Mouse (Mus musculus) liver, postnatal 0 days (tissue): ENCODE data around the gene Mast1. TPM values are rescaled to one million over a fixed set of nuclear protein-coding genes. Genes with fewer than 3 reads are reported as not detected.

ENCODE experiments used
- ATAC-seq: fragments of 200-750 bp; cut with Nextera tagmentation; 2 replicates; pipeline ENCODE4 v1.8.0; 2017; ENCODE audit warnings: mild to moderate bottlenecking, moderate library complexity
- DNase-seq: peaks from one replicate; pipeline ENCODE4 v3.0.0-alpha.2; 2016
- H3K27ac ChIP-seq: fragments of 300-500 bp; sonication (generic); 2 replicates; pipeline ENCODE4 v1.5.1; 2014; ENCODE audit warnings: antibody characterized with exemption, moderate library complexity, mild to moderate bottlenecking, low read depth
- H3K27me3 ChIP-seq: fragments of 300-500 bp; sonication (generic); 2 replicates; pipeline ENCODE4 v1.6.1; 2014; ENCODE audit warnings: low read length, control low read depth, mixed read lengths; ENCODE audit not compliant: insufficient read depth
- H3K36me3 ChIP-seq: fragments of 300-500 bp; sonication (generic); replicated peaks from 2 replicates; pipeline ENCODE4 v1.6.1; 2014; ENCODE audit warnings: mild to moderate bottlenecking, control low read depth, low read length, moderate library complexity, mixed read lengths; ENCODE audit not compliant: insufficient read depth
- H3K4me1 ChIP-seq: fragments of 300-500 bp; sonication (generic); 2 replicates; pipeline ENCODE4 v1.6.1; 2014; ENCODE audit warnings: antibody characterized with exemption, mild to moderate bottlenecking, control low read depth; ENCODE audit not compliant: insufficient read depth
- H3K4me2 ChIP-seq: fragments of 300-500 bp; sonication (generic); 2 replicates; pipeline ENCODE4 v1.6.1; 2014; ENCODE audit warnings: low read depth, mild to moderate bottlenecking, low read length, moderate library complexity, mixed read lengths
- H3K4me3 ChIP-seq: fragments of 300-500 bp; sonication (generic); 2 replicates; pipeline ENCODE4 v1.5.1; 2014; ENCODE audit warnings: low read depth, low read length
- H3K9ac ChIP-seq: fragments of 300-500 bp; sonication (generic); replicated peaks from 2 replicates; pipeline ENCODE4 v1.6.1; 2014; ENCODE audit warnings: mild to moderate bottlenecking, moderate library complexity
- H3K9me3 ChIP-seq: fragments of 300-500 bp; sonication (generic); 2 replicates; pipeline ENCODE4 v1.6.1; 2016; ENCODE audit warnings: mild to moderate bottlenecking, control low read depth, low read length, mixed read lengths
- CTCF ChIP-seq: sonication (generic); IDR thresholded peaks from 2 replicates; pipeline ENCODE4 v1.5.1; 2016; ENCODE audit warnings: antibody characterized with exemption, low read depth
- EP300 ChIP-seq: IDR thresholded peaks from 2 replicates; pipeline ENCODE4 v1.6.1; 2016; ENCODE audit warnings: antibody characterized with exemption, low read depth, mild to moderate bottlenecking
- WGBS: fragments of 180-500 bp; shearing (Covaris S2); extraction: QIAGEN DNeasy Blood & Tissue Kit; methylation state at CpG from one replicate; pipeline ENCODE4 v1.1.7; 2014; ENCODE audit not compliant: insufficient replicate concordance; 5-methylcytosine and 5-hydroxymethylcytosine counted together
- polyA plus RNA-seq: library from polyadenylated mRNA; unstranded; fragments of >200 nt; fragmentation: Nextera tagmentation; extraction: Ambion mirVana; gene quantifications from 2 replicates; pipeline ENCODE4 v1.2.1, GENCODE M21; 2015

Mast1 gene
- polyA plus RNA-seq, 1 experiment from 2014 or later = 0.07 TPM

GRCm38 (mm10) chr8:84956768-84957167 is 19.6 kb upstream of the Mast1 start:
- peaks cover 4% of the 10 kb centered on the region; the same call in 1 of the 2 replicates for H3K4me1 ChIP-seq
- WGBS = 59% methylated on average over 2 of the region's 2 CpGs
- no peak overlapping the region for H3K9ac ChIP-seq
- no peak for TF ChIP-seq EP300
- TF ChIP-seq CTCF = peak; percentile 93
- H3K9me3 ChIP-seq = no peaks in the 10 kb centered on the region
- H3K27ac ChIP-seq = no peak overlapping the region
- no peak overlapping the region for H3K4me3 ChIP-seq
- peaks cover 9% of the 10 kb centered on the region for H3K27me3 ChIP-seq
- ATAC-seq (no peak), DNase-seq (peak; percentile 86)
- peaks cover 23% of the 10 kb centered on the region for H3K36me3 ChIP-seq
- H3K4me2 ChIP-seq = no peak overlapping the region

DNA sequence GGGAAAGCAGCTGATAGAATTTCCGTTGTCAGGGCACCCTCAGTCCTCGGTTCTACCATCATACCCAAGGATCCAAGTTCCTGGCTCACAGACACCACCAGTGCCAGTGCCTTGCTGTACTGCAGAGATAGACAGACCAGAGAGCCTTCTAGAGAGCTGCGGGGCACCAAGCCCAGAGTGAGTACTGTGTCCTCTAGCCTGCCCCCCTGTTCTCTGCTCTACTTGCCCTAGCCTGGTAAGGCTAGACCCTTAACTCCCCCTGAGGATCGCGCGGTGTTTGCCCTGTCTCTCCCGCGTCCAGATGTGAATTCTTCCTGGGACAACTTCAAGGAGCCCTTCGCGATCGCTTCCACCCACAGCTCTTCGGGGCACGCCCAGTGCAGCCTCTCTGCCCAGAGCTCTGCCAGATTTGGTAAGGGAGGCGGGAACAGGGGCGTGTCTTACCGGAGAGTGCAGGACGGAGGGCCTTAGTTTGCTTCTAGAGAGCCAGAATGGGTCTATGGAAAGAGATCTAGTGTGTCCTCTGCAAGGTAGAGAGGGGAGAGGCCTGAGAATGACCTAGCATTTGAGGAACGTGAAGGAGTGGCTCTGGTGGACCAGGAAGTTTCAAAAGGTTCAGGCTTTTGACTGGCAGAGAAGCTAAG is 15.6 kb upstream of the Mast1 start:
- peaks cover 34% of the 10 kb centered on the region for H3K27me3 ChIP-seq
- WGBS = 4% methylated on average over 18 of the region's 18 CpGs
- H3K4me2 ChIP-seq = peak overlapping the region; percentile 7; the same call in 1 of the 2 replicates

DNA sequence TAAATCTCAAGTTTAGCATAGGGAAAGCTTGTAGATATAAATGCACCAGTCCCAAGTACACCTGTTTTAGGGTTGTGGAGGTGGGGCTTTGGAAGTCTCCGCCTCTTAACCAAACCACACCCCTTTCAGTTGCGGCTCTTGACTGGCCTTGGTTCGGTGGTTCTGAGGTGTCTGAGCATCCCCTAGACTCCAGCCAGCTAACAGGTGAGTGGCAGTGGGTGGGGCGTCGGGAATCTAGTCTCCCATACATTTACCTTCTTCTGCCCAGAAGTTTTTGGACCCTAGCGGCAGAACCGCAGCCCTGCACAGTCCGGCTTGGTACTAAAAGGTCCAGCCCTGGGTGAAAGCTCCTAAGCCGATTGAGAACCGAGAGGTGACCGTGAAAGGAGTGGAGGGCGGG is 12.6 kb upstream of the Mast1 start:
- H3K27me3 ChIP-seq = peaks cover 63% of the 10 kb centered on the region
- H3K9me3 ChIP-seq = no peaks in the 10 kb centered on the region
- H3K4me1 ChIP-seq = peaks cover 9% of the 10 kb centered on the region
- DNase-seq (no peak), ATAC-seq (no peak)
- TF ChIP-seq EP300 = no peak
- TF ChIP-seq CTCF = no peak
- H3K27ac ChIP-seq = no peak overlapping the region
- no peaks in the 10 kb centered on the region for H3K36me3 ChIP-seq
- WGBS = 17% methylated on average over 12 of the region's 12 CpGs
- no peak overlapping the region for H3K4me2 ChIP-seq
- H3K9ac ChIP-seq = no peak overlapping the region
- H3K4me3 ChIP-seq = no peak overlapping the region

More for the DNA sequence above, 15.6 kb upstream of the Mast1 start:
- Histone ChIP-seq H3K4me1 (peaks cover 4% of the 10 kb centered on the region; the same call in 1 of the 2 replicates), H3K4me3 (no peak overlapping the region), H3K9me3 (no peaks in the 10 kb centered on the region), H3K36me3 (peaks cover 11% of the 10 kb centered on the region), H3K27ac (no peak overlapping the region), H3K9ac (no peak overlapping the region)
- peak; percentile 35; the same call in 1 of the 2 replicates for ATAC-seq
- peak; percentile 67 for DNase-seq
- TF ChIP-seq EP300 (no peak), CTCF (no peak)

GRCm38 (mm10) chr8:84947241-84947545 is 10.0 kb upstream of the Mast1 start:
- TF ChIP-seq EP300 (no peak), CTCF (no peak)
- Histone ChIP-seq H3K4me2 (no peak overlapping the region), H3K9me3 (no peaks in the 10 kb centered on the region), H3K9ac (no peak overlapping the region), H3K4me1 (peaks cover 11% of the 10 kb centered on the region), H3K27me3 (peaks cover 77% of the 10 kb centered on the region), H3K36me3 (no peaks in the 10 kb centered on the region), H3K4me3 (no peak overlapping the region), H3K27ac (no peak overlapping the region)
- WGBS = 12% methylated on average over 9 of the region's 9 CpGs
- DNase-seq (peak; percentile 61), ATAC-seq (0 out of 2 replicates have a peak, but pooled peaks have one; percentile 35)

- H3K9me3 ChIP-seq = no peaks in the 10 kb centered on the region
- ATAC-seq (no peak), DNase-seq (no peak)
- WGBS = 14% methylated on average over 17 of the region's 17 CpGs
- H3K9ac ChIP-seq = no peak within 1 kb of the TSS
- peaks cover 11% of the 10 kb centered on the region for H3K4me1 ChIP-seq
- H3K27ac ChIP-seq = no peak within 1 kb of the TSS
- no peaks in the 10 kb centered on the region for H3K36me3 ChIP-seq
- H3K4me3 ChIP-seq = peak within 1 kb of the TSS; percentile 25; the same call in 1 of the 2 replicates
- peak within 1 kb of the TSS; percentile 47 for H3K4me2 ChIP-seq
- peaks cover 72% of the 10 kb centered on the region for H3K27me3 ChIP-seq
- TF ChIP-seq EP300 = no peak
- peak; percentile 48 for TF ChIP-seq CTCF
These were observed 9.5 kb upstream of the Mast1 start, which contains the start of gene Rtbdn for GRCm38 (mm10) chr8:84946528-84947240. Rtbdn (plus strand) TSS chr8:84946991.
